Mouse (Mus musculus): ENCODE results near the gene Dynlt1f.
"Not testable (repeated sequence)": the region's sequence is repeated elsewhere in the genome, so short reads cannot be mapped to it uniquely, and the experiment has no call there.

DNA sequence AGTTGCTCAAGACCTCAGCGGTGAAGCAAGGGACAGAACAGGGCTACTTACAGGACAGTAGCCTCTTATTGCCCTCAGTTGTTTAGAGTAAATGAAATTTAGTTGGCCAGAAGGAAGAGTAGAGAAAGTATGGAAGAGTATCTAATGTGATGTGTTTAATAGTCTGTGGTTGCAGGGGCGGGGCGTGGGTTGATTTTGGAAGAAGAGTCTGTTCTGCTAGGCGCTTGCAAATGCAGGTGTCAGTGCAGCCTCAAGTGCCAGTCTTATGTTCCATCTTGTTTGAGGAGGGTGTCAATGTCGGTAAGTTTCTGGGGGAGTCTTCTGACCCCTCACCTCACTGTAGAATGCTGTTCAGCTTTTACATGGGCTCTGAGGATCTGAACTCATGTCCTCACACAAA is 9.7 kb upstream of the Dynlt1f start:
- TF ChIP-seq CTCF (IDR thresholded peaks at IDR 0.05; ENCODE audit: control insufficient read depth, insufficient read depth, insufficient replicate concordance, low read depth, low read length); POLR2A (IDR thresholded peaks at IDR 0.05; ENCODE audit: control insufficient read depth, low read depth, low read length): not testable (repeated sequence)
